Mouse (Mus musculus) ovary, adult 18-20 months (tissue): Measurements from ENCODE around the gene Sh3d19.
A peak's percentile ranks its signal among the peaks of the same experiment; 100 is the strongest.

Source experiments
- DNase-seq: peaks from one replicate; pipeline ENCODE4 v3.0.0; 2022; ENCODE audit warnings: low spot score, mixed read lengths

The Sh3d19 gene

DNA sequence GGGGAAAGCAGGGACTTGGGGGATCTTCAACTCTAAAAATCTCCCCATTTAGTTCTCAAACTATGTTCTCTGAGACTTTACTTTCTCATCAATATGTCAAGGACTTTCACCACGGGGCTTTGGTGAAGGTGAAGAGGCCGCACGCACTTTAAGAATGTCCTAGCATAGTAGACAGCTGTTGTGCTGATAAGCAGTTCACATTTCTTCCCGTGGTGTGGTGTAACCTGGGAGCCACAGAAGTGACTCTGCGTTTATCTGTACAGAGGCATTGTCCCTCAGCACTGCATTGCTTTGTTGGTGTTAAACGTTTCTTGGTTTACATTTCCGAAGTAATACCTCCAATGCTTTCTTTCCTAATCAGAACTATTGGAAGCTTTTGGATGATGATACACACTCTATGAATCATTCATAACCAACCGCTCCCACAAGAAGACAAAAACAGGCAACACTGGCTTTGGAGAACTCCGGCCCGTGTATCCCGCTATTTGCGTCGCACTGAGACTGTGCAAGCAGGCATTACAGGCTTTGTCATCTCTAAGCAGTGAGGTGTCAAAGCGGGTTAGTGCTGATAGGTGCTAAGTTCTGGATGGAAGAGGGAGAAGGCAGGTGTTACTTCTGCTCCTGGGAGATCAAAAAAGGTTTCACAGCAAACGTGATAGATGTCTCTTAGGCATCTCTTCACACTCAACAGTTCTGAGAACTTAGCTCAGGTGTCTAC, 57.9 kb downstream of the Sh3d19 start:
- no peak for DNase-seq

DNA sequence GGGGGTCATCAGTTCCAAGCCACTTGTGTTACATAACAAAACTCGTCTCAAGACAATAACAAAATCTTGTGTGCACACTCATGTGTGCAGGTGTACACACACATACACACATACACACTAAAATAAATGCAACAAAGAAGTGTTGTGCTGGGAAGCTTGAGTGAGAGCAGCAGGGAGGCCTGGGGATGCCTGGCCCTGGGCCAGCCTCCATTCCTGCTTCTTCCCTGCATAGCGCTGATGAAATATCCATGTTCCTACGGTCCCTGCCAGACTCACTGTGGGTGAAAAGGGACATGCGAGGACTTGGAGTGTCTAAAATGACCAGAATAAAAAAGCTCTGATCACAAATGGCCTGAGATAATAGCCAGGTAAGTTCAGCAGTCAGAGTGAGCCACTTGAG, 59.7 kb downstream of the Sh3d19 start:
- DNase-seq: no peak

- no peak for DNase-seq
These were observed 62.7 kb downstream of the Sh3d19 start for GRCm38 (mm10) chr3:86033455-86034090.

DNA sequence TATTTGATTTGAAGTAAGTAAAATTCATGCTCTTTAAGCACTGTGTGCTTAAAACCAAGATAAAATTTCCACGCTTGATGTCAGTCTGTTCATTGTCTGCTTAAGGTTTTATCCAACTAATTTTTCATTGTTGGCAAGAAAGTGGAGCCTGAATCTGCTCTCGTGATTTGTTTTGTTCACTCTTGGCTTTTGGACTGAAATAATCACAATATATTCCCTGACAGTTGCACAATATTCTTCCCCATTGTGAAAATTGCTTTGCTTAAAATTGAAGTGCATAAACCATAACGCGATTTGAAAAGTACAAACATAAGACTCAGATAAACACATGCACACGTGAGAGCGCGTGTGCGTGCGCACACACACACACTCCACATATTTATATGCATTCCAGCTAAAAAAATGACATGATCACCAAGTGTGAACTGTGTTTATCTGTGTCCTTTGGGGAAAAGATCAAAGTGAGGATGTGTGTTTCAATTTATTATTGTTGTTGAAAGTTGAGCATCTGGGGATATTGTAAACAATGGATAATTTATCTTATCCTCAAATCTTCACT, 67.1 kb downstream of the Sh3d19 start:
- DNase-seq: no peak

DNA sequence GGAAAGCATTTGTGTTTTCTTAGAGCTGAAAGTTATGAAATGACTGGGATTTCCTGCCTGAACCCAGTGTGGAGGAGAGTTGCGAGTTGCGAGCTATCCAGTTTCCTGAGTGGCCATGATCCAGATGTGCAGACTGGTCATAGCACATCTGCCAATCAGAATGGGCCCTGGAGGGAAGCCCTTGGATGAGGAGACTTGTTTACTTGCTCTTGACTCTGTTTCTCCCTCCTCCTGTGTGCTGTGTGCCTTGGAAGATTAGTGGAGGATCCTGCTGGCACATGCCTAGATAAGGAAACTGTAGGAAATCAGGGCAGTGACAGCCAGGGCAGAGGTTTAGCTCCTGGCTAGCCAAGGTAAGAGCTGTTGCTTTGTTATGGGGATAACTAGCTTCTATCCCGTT, 67.7 kb downstream of the Sh3d19 start:
- DNase-seq: peak; percentile 53

- DNase-seq: peak; percentile 13
These were observed 69.6 kb downstream of the Sh3d19 start for GRCm38 (mm10) chr3:86040286-86041201.

GRCm38 (mm10) chr3:86047686-86048408, 76.9 kb downstream of the Sh3d19 start:
- DNase-seq: no peak

GRCm38 (mm10) chr3:86049041-86049440, 78.1 kb downstream of the Sh3d19 start:
- DNase-seq: no peak

DNA sequence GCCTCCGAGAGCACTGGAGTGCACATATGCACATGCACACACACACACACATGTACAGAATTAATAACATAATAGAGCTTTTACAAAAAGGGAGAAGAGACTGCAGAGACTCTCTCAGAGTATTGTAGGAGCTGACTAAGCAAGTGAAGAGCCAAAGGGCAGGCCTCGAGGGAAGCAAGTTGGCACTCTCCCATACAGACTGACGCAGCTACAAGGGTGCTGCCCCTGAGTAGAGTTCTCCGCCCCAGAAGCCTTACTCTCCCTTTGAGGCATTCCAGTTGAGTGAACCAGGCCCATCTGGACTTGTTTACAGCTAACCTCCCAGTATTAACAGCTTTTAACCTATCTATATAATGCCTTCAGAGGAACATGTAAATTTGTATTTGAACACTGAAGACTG, 85.8 kb downstream of the Sh3d19 start:
- DNase-seq: peak; percentile 72

- no peak for DNase-seq
These were observed 86.7 kb downstream of the Sh3d19 start for GRCm38 (mm10) chr3:86057436-86058095.

DNA sequence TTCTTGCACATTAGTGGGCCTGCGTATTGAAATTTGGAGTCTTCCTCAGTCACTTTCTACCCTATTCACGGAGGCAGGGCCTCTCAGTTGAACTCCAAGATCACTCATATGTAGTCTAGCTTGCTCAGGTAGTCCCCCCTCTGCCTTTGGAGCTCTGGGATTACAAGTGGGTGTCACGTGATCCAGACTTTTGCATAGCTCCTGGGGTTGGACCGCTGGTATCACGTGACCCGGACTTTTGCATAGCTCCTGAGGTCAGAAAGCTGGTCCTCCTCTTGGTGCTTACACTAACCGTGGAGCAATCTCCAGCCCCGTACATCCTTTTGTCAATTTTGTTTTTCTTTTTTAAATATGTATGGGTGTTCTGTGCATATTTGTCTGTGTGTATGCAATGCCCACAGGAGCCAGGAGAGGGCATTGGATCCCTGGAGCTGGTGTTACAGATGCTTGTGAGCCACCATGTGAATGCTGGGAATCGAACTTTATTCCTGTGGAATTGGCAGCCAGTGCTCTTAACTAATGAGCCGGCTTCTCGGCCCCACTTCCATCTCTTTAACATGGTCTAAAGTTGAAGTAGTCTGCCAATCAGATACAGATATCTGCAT, 98.8 kb downstream of the Sh3d19 start:
- no peak for DNase-seq

- no peak for DNase-seq
These were observed 99.9 kb downstream of the Sh3d19 start for GRCm38 (mm10) chr3:86070799-86071198.

DNA sequence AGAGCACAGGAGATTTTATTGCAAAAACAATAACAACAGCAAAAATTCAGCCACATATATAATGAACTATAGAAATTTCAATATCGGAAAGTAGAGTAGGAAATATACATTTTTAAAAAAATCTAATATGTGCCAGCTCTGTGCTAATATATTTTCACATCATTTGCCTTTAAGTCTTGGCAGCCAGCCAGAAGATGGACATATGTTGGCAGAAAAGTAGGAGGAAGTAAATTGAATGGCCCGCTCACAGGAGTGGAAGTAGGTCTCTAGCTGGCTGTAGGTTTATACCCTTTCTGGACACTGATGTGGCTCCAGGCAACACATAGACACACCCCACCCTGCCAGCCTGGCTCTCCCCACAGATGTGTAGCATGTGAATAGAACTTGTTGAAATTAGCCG, 101.2 kb downstream of the Sh3d19 start:
- DNase-seq: no peak

- DNase-seq: no peak
These were observed 102.0 kb downstream of the Sh3d19 start for GRCm38 (mm10) chr3:86072889-86073288.

DNA sequence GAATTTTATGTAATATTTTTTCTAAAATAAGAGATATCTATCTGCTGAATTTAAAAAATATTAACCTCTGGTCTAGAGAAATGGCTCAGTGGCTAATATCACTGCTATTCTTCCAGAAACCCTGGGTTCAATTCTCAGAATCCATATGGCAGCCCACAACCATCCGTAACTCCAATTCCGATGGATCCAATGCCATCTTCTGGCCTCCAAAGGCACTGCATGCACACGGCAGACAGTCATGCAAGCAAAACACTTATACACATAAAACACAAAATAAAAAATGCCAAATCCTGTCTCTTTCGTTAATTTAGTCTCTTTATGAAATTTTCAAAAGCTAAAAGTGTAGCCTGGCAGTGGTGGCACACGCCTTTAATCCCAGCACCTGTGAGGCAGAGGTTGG, 104.7 kb downstream of the Sh3d19 start:
- no peak for DNase-seq

- no peak for DNase-seq
These were observed 105.8 kb downstream of the Sh3d19 start for GRCm38 (mm10) chr3:86076511-86077283.

DNA sequence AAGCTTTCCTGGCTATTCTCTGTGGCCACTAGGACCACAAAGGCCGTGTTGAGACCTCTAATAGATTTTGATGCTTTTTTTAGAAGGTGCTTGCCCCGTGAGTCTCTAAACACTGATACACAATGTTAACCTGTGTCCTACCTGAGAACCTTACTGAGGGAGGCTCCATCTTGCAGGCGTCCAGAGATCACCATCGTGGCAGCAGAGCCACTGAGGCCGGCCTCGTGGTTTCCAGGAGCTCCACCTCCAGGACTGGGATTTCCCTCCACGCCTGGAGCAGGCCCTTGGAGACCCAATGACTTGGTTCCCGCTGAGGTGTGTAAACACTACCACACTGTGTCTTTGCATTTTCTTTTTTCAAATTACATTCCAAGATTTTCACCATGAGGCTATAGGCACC, 112.1 kb downstream of the Sh3d19 start:
- DNase-seq: no peak

GRCm38 (mm10) chr3:86085001-86085400, 114.1 kb downstream of the Sh3d19 start:
- DNase-seq: no peak

- DNase-seq: no peak
These were observed 117.0 kb downstream of the Sh3d19 start for GRCm38 (mm10) chr3:86087872-86088271.
